Mouse (Mus musculus): ENCODE measurements at regions not wholly inside any gene's neighbourhood (a gene's known extent, or its start where the extent isn't known, plus 50 kb on each side); places are given as distances from the start of the nearest gene placed in this dataset.
A peak's percentile ranks its signal among the peaks of the same experiment; 100 is the strongest.

DNA sequence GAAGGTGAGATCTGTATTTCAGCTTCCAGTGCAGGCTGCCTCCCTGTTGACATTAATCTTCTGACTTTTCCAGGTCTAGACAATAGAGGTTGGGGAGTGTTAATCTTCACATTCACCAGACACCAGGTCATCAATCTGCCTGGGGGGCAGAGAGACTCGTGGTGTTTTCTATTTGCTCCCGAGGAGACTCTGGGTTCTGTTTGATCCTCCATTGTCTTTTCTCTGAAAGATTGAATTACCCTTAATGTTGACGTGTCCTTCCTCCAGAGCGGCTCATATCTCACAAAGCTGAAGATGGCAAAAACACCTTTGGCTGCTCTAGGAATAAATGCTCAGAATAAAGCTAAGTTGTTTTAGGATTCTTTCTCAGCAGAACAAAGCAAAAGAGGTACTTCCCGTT is 453.8 kb upstream of the Adamts9 start:
- no peaks in the 10 kb centered on the region for H3K36me3 ChIP-seq (ENCODE audit: control insufficient read depth, insufficient read depth, low read length)
- WGBS: 37% methylated on average over 5 of the region's 5 CpGs
- DNase-seq (ENCODE audit: low spot score) (no peak), ATAC-seq (ENCODE audit: low FRiP score, low read depth) (no peak)
- no peak overlapping the region for H3K27ac ChIP-seq (replicated peaks; ENCODE audit: low read depth, low read length)
- H3K27me3 ChIP-seq (ENCODE audit: control insufficient read depth, insufficient read depth, low read length): no peaks in the 10 kb centered on the region
- H3K4me3 ChIP-seq (replicated peaks; ENCODE audit: low read length): no peak overlapping the region
- no peaks in the 10 kb centered on the region for H3K9me3 ChIP-seq (ENCODE audit: control insufficient read depth, low read length)
- H3K9ac ChIP-seq (ENCODE audit: low read depth, low read length, severe bottlenecking): no peak overlapping the region
- TF ChIP-seq POLR2A (IDR thresholded peaks at IDR 0.05; ENCODE audit: borderline replicate concordance, extremely low read depth, insufficient read depth, insufficient read length): no peak
- H3K4me2 ChIP-seq (replicated peaks; ENCODE audit: low read depth, low read length, severe bottlenecking): no peak overlapping the region
- peaks cover 11% of the 10 kb centered on the region; the same call in 1 of the 2 replicates for H3K4me1 ChIP-seq (ENCODE audit: control insufficient read depth, insufficient read depth, low read length)

DNA sequence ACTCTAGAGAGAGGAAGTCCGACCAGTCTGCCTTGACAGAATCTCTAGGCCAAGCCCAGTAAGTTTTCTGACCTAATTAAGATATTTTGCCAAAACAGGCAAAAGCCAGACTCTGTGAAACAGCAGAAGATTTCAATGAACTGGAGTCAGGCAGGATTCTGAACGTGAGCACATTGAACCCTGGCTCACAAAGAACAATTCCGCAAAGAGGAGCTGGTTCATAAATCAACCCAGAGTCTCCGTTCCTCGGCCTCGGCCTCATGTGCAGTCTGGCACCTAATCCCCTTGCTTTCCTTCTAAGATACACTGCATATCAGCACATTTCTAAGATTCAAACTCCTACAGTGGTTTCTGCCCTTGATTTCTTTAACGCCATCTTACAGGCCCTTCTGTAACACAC is 452.7 kb upstream of the Adamts9 start:
- Histone ChIP-seq H3K27ac (replicated peaks; ENCODE audit: low read depth, low read length) (peak overlapping the region; percentile 34; the same call in 1 of the 2 replicates), H3K36me3 (ENCODE audit: control insufficient read depth, insufficient read depth, low read length) (no peaks in the 10 kb centered on the region), H3K27me3 (ENCODE audit: control insufficient read depth, insufficient read depth, low read length) (no peaks in the 10 kb centered on the region), H3K4me2 (replicated peaks; ENCODE audit: low read depth, low read length, severe bottlenecking) (no peak overlapping the region), H3K9me3 (ENCODE audit: control insufficient read depth, low read length) (no peaks in the 10 kb centered on the region), H3K9ac (ENCODE audit: low read depth, low read length, severe bottlenecking) (no peak overlapping the region), H3K4me1 (ENCODE audit: control insufficient read depth, insufficient read depth, low read length) (peaks cover 11% of the 10 kb centered on the region; the same call in 1 of the 2 replicates), H3K4me3 (replicated peaks; ENCODE audit: low read length) (no peak overlapping the region)
- DNase-seq (ENCODE audit: low spot score) (no peak), ATAC-seq (ENCODE audit: low FRiP score, low read depth) (no peak)
- WGBS: 31% methylated on average over 7 of the region's 7 CpGs
- no peak for TF ChIP-seq POLR2A (IDR thresholded peaks at IDR 0.05; ENCODE audit: borderline replicate concordance, extremely low read depth, insufficient read depth, insufficient read length)

GRCm38 (mm10) chr6:93395296-93395695 is 452.0 kb upstream of the Adamts9 start:
- DNase-seq (ENCODE audit: low spot score) (peak; percentile 64), ATAC-seq (ENCODE audit: low FRiP score, low read depth) (peak; percentile 50; the same call in 1 of the 2 replicates)
- Histone ChIP-seq H3K9me3 (ENCODE audit: control insufficient read depth, low read length) (no peaks in the 10 kb centered on the region), H3K4me1 (ENCODE audit: control insufficient read depth, insufficient read depth, low read length) (peaks cover 11% of the 10 kb centered on the region; the same call in 1 of the 2 replicates), H3K27ac (replicated peaks; ENCODE audit: low read depth, low read length) (no peak overlapping the region), H3K27me3 (ENCODE audit: control insufficient read depth, insufficient read depth, low read length) (no peaks in the 10 kb centered on the region), H3K9ac (ENCODE audit: low read depth, low read length, severe bottlenecking) (no peak overlapping the region), H3K4me2 (replicated peaks; ENCODE audit: low read depth, low read length, severe bottlenecking) (no peak overlapping the region), H3K36me3 (ENCODE audit: control insufficient read depth, insufficient read depth, low read length) (no peaks in the 10 kb centered on the region), H3K4me3 (replicated peaks; ENCODE audit: low read length) (no peak overlapping the region)
- 24% methylated on average over 6 of the region's 6 CpGs for WGBS
- no peak for TF ChIP-seq POLR2A (IDR thresholded peaks at IDR 0.05; ENCODE audit: borderline replicate concordance, extremely low read depth, insufficient read depth, insufficient read length)

DNA sequence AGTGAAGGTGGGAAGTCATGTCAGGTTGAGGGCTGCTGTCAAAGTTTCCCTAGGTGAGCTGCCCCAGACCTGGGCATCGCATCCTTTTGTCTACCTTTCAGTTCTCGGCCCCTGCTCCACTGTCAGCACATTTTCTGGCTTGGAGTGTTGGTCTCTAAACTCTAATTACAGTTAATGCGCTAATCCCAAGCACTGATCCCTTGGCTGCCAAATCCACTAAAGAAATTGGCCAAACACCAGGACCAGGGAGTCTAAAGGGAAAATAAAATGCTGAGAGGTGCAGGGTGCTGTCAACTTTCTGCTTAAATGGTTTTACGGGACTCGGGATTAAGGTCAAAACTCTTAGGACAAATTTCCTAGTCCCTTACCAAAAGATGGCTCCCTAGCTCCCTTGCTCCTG is 450.3 kb upstream of the Adamts9 start:
- Histone ChIP-seq H3K9ac (ENCODE audit: low read depth, low read length, severe bottlenecking) (no peak overlapping the region), H3K36me3 (ENCODE audit: control insufficient read depth, insufficient read depth, low read length) (no peaks in the 10 kb centered on the region), H3K27me3 (ENCODE audit: control insufficient read depth, insufficient read depth, low read length) (no peaks in the 10 kb centered on the region), H3K4me1 (ENCODE audit: control insufficient read depth, insufficient read depth, low read length) (peaks cover 11% of the 10 kb centered on the region; the same call in 1 of the 2 replicates), H3K27ac (replicated peaks; ENCODE audit: low read depth, low read length) (no peak overlapping the region), H3K4me2 (replicated peaks; ENCODE audit: low read depth, low read length, severe bottlenecking) (no peak overlapping the region), H3K4me3 (replicated peaks; ENCODE audit: low read length) (no peak overlapping the region), H3K9me3 (ENCODE audit: control insufficient read depth, low read length) (no peaks in the 10 kb centered on the region)
- no peak for TF ChIP-seq POLR2A (IDR thresholded peaks at IDR 0.05; ENCODE audit: borderline replicate concordance, extremely low read depth, insufficient read depth, insufficient read length)
- DNase-seq (ENCODE audit: low spot score) (no peak), ATAC-seq (ENCODE audit: low FRiP score, low read depth) (no peak)
- 69% methylated on average over 5 of the region's 5 CpGs for whole genome bisulfite sequencing

- H3K9ac ChIP-seq (ENCODE audit: low read depth, low read length, severe bottlenecking): no peak overlapping the region
- peaks cover 11% of the 10 kb centered on the region; the same call in 1 of the 2 replicates for H3K4me1 ChIP-seq (ENCODE audit: control insufficient read depth, insufficient read depth, low read length)
- DNase-seq (ENCODE audit: low spot score) (no peak), ATAC-seq (ENCODE audit: low FRiP score, low read depth) (no peak)
- no peaks in the 10 kb centered on the region for H3K36me3 ChIP-seq (ENCODE audit: control insufficient read depth, insufficient read depth, low read length)
- WGBS: 77% methylated on average over 6 of the region's 6 CpGs
- TF ChIP-seq POLR2A (IDR thresholded peaks at IDR 0.05; ENCODE audit: borderline replicate concordance, extremely low read depth, insufficient read depth, insufficient read length): no peak
- H3K4me3 ChIP-seq (replicated peaks; ENCODE audit: low read length): no peak overlapping the region
- no peak overlapping the region for H3K27ac ChIP-seq (replicated peaks; ENCODE audit: low read depth, low read length)
- no peaks in the 10 kb centered on the region for H3K27me3 ChIP-seq (ENCODE audit: control insufficient read depth, insufficient read depth, low read length)
- H3K9me3 ChIP-seq (ENCODE audit: control insufficient read depth, low read length): no peaks in the 10 kb centered on the region
- H3K4me2 ChIP-seq (replicated peaks; ENCODE audit: low read depth, low read length, severe bottlenecking): no peak overlapping the region
These were observed 449.1 kb upstream of the Adamts9 start for GRCm38 (mm10) chr6:93392402-93392801.

DNA sequence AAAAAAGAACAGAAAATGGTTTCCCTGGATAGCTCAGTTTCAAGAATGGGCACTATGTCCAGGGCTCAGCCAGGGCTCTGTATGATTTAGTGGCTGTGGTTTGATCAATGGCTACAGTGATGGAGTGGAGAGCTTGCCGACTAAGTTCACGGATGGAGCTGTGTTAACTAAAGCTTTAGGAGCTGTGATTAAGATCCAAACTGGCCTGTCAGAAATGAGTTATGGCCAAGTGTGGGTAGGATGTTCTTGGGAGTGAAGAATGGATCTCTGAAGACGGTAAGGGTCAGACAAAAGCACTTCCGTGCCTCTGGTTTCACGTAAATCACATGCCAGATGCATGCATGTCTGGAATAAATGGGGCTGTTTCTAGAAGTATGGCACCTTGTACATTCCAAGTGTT is 447.9 kb upstream of the Adamts9 start:
- H3K9ac ChIP-seq (ENCODE audit: low read depth, low read length, severe bottlenecking): no peak overlapping the region
- H3K4me1 ChIP-seq (ENCODE audit: control insufficient read depth, insufficient read depth, low read length): peaks cover 8% of the 10 kb centered on the region; the same call in 1 of the 2 replicates
- H3K4me2 ChIP-seq (replicated peaks; ENCODE audit: low read depth, low read length, severe bottlenecking): no peak overlapping the region
- no peak for TF ChIP-seq POLR2A (IDR thresholded peaks at IDR 0.05; ENCODE audit: borderline replicate concordance, extremely low read depth, insufficient read depth, insufficient read length)
- no peaks in the 10 kb centered on the region for H3K9me3 ChIP-seq (ENCODE audit: control insufficient read depth, low read length)
- H3K4me3 ChIP-seq (replicated peaks; ENCODE audit: low read length): no peak overlapping the region
- no peaks in the 10 kb centered on the region for H3K27me3 ChIP-seq (ENCODE audit: control insufficient read depth, insufficient read depth, low read length)
- WGBS: 37% methylated on average over 5 of the region's 5 CpGs
- ATAC-seq (ENCODE audit: low FRiP score, low read depth) (no peak), DNase-seq (ENCODE audit: low spot score) (no peak)
- H3K27ac ChIP-seq (replicated peaks; ENCODE audit: low read depth, low read length): no peak overlapping the region
- no peaks in the 10 kb centered on the region for H3K36me3 ChIP-seq (ENCODE audit: control insufficient read depth, insufficient read depth, low read length)
